Mouse (Mus musculus) liver, embryonic 11.5 days (tissue): ENCODE measurements around the gene Incenp. TPM values are rescaled to one million over a fixed set of nuclear protein-coding genes. Genes with fewer than 3 reads are reported as not detected.
"Not testable (repeated sequence)": the region's sequence is repeated elsewhere in the genome, so short reads cannot be mapped to it uniquely, and the experiment has no call there.

Experiments
- ATAC-seq: fragments of 200-750 bp; cut with Nextera tagmentation; replicated peaks from 2 replicates; pipeline ENCODE4 v1.8.0; 2017; ENCODE audit warnings: moderate number of reproducible peaks, mild to moderate bottlenecking, moderate TSS enrichment, moderate library complexity; ENCODE audit not compliant: low FRiP score
- DNase-seq: peaks from one replicate; pipeline ENCODE4 v3.0.0-alpha.2; 2017; ENCODE audit warnings: low spot score
- H3K27ac ChIP-seq: fragments of 300-500 bp; sonication (generic); 2 replicates; pipeline ENCODE4 v1.5.1; 2014; ENCODE audit warnings: mild to moderate bottlenecking, low read depth, low read length, control low read depth
- H3K27me3 ChIP-seq: fragments of 300-500 bp; sonication (generic); replicated peaks from 2 replicates; pipeline ENCODE4 v1.6.1; 2014; ENCODE audit warnings: low read length, mixed read lengths; ENCODE audit not compliant: control insufficient read depth, insufficient read depth
- H3K36me3 ChIP-seq: fragments of 300-500 bp; sonication (generic); 2 replicates; pipeline ENCODE4 v1.6.1; 2014; ENCODE audit warnings: mild to moderate bottlenecking, low read length, moderate library complexity, mixed read lengths; ENCODE audit not compliant: control insufficient read depth, insufficient read depth
- H3K4me1 ChIP-seq: fragments of 300-500 bp; sonication (generic); replicated peaks from 2 replicates; pipeline ENCODE4 v1.6.1; 2014; ENCODE audit warnings: low read length, mixed read lengths; ENCODE audit not compliant: control insufficient read depth, insufficient read depth
- H3K4me2 ChIP-seq: fragments of 300-500 bp; sonication (generic); 2 replicates; pipeline ENCODE4 v1.6.1; 2014; ENCODE audit warnings: mild to moderate bottlenecking, control low read depth, moderate library complexity
- H3K4me3 ChIP-seq: fragments of 300-500 bp; sonication (generic); 2 replicates; pipeline ENCODE4 v1.5.1; 2014; ENCODE audit warnings: low read depth, low read length, control low read depth
- H3K9ac ChIP-seq: fragments of 300-500 bp; sonication (generic); 2 replicates; pipeline ENCODE4 v1.6.1; 2014; ENCODE audit warnings: low read depth, low read length, control low read depth
- H3K9me3 ChIP-seq: fragments of 300-500 bp; sonication (generic); 2 replicates; pipeline ENCODE4 v1.6.1; 2016; ENCODE audit warnings: low read length, inconsistent platforms, mixed read lengths; ENCODE audit not compliant: control insufficient read depth
- WGBS: fragments of 180-500 bp; shearing (Covaris S2); extraction: QIAGEN DNeasy Blood & Tissue Kit; methylation state at CpG from one replicate; pipeline ENCODE4 v1.1.7; 2014; 5-methylcytosine and 5-hydroxymethylcytosine counted together
- polyA plus RNA-seq: library from polyadenylated mRNA; unstranded; fragments of >200 nt; fragmentation: Nextera tagmentation; extraction: Ambion mirVana; gene quantifications from 2 replicates; pipeline ENCODE4 v1.2.1, GENCODE M21; 2014

Incenp gene
- polyA plus RNA-seq, 1 experiment from 2014 or later: 116 TPM

GRCm38 (mm10) chr19:9911314-9911754, 12.0 kb upstream of the Incenp start:
- Histone ChIP-seq H3K4me1 (no peaks in the 10 kb centered on the region), H3K36me3 (no peaks in the 10 kb centered on the region), H3K27me3 (no peaks in the 10 kb centered on the region), H3K27ac (no peak overlapping the region), H3K9ac (no peak overlapping the region), H3K9me3 (no peaks in the 10 kb centered on the region), H3K4me3 (no peak overlapping the region), H3K4me2 (no peak overlapping the region)
- 18% methylated on average over 6 of the region's 6 CpGs for WGBS
- DNase-seq: no peak
- ATAC-seq: peak; percentile 55

- no peak overlapping the region for H3K9ac ChIP-seq
- no peak overlapping the region for H3K4me2 ChIP-seq
- no peak overlapping the region for H3K27ac ChIP-seq
- WGBS: 73% methylated on average over 5 of the region's 5 CpGs
- no peaks in the 10 kb centered on the region for H3K9me3 ChIP-seq
- ATAC-seq: no peak
- no peak for DNase-seq
- no peak overlapping the region for H3K4me3 ChIP-seq
- no peaks in the 10 kb centered on the region for H3K27me3 ChIP-seq
- no peaks in the 10 kb centered on the region for H3K36me3 ChIP-seq
- no peaks in the 10 kb centered on the region for H3K4me1 ChIP-seq
Measured at GRCm38 (mm10) chr19:9909351-9909750, 10.0 kb upstream of the Incenp start.

- not testable (repeated sequence) for H3K4me2 ChIP-seq, H3K27ac ChIP-seq
- WGBS: 87% methylated on average over 2 of the region's 2 CpGs
Measured at GRCm38 (mm10) chr19:9900696-9901095, 1.3 kb upstream of the Incenp start.

GRCm38 (mm10) chr19:9899780-9900146, 412 bp upstream of the Incenp start:
- Histone ChIP-seq H3K4me3 (peak overlapping the region; percentile 97), H3K27me3 (no peaks in the 10 kb centered on the region), H3K36me3 (peaks cover 5% of the 10 kb centered on the region), H3K4me1 (peaks cover 31% of the 10 kb centered on the region), H3K27ac (peak overlapping the region; percentile 94), H3K9me3 (no peaks in the 10 kb centered on the region), H3K9ac (peak overlapping the region; percentile 73), H3K4me2 (peak overlapping the region; percentile 85)
- WGBS: 9% methylated on average over 10 of the region's 10 CpGs
- ATAC-seq (peak; percentile 61), DNase-seq (no peak)

More at GRCm38 (mm10) chr19:9900696-9901095, 1.3 kb upstream of the Incenp start:
- H3K27me3 ChIP-seq, H3K36me3 ChIP-seq, ATAC-seq, DNase-seq, H3K4me3 ChIP-seq, H3K9ac ChIP-seq, H3K9me3 ChIP-seq: not testable (repeated sequence)
- peaks cover 23% of the 10 kb centered on the region for H3K4me1 ChIP-seq

GRCm38 (mm10) chr19:9898339-9899066, 848 bp downstream of the Incenp start:
- Histone ChIP-seq H3K4me3 (peak overlapping the region; percentile 97), H3K9ac (peak overlapping the region; percentile 98), H3K4me2 (peak overlapping the region; percentile 85), H3K9me3 (no peaks in the 10 kb centered on the region), H3K4me1 (peaks cover 35% of the 10 kb centered on the region), H3K36me3 (peaks cover 18% of the 10 kb centered on the region), H3K27me3 (no peaks in the 10 kb centered on the region), H3K27ac (peak overlapping the region; percentile 94)
- ATAC-seq: no peak
- no peak for DNase-seq
- 7% methylated on average over 17 of the region's 17 CpGs for WGBS

GRCm38 (mm10) chr19:9896067-9896466, 3.3 kb downstream of the Incenp start:
- WGBS: 62% methylated on average over 5 of the region's 5 CpGs
- no peaks in the 10 kb centered on the region for H3K9me3 ChIP-seq
- peak overlapping the region; percentile 85 for H3K4me2 ChIP-seq
- no peaks in the 10 kb centered on the region for H3K27me3 ChIP-seq
- no peak overlapping the region for H3K9ac ChIP-seq
- DNase-seq (no peak), ATAC-seq (no peak)
- peaks cover 40% of the 10 kb centered on the region for H3K36me3 ChIP-seq
- H3K27ac ChIP-seq: no peak overlapping the region
- H3K4me3 ChIP-seq: 0 out of 2 replicates have a peak overlapping the region, but pooled peaks have one; percentile 6
- peaks cover 35% of the 10 kb centered on the region for H3K4me1 ChIP-seq

- Histone ChIP-seq H3K4me1 (no peaks in the 10 kb centered on the region), H3K36me3 (peaks cover 66% of the 10 kb centered on the region), H3K9ac (no peak overlapping the region), H3K4me3 (no peak overlapping the region), H3K27me3 (no peaks in the 10 kb centered on the region), H3K9me3 (no peaks in the 10 kb centered on the region), H3K27ac (no peak overlapping the region), H3K4me2 (no peak overlapping the region)
- ATAC-seq: peak; percentile 47; the same call in 1 of the 2 replicates
- WGBS: 83% methylated on average over 8 of the region's 8 CpGs
- no peak for DNase-seq
Measured at GRCm38 (mm10) chr19:9886771-9887170, 12.6 kb downstream of the Incenp start.

- no peaks in the 10 kb centered on the region for H3K4me1 ChIP-seq
- no peak for ATAC-seq
- H3K27me3 ChIP-seq: no peaks in the 10 kb centered on the region
- H3K9ac ChIP-seq: no peak overlapping the region
- no peak overlapping the region for H3K27ac ChIP-seq
- no peaks in the 10 kb centered on the region for H3K9me3 ChIP-seq
- H3K4me3 ChIP-seq: no peak overlapping the region
- no peak overlapping the region for H3K4me2 ChIP-seq
- peaks cover 67% of the 10 kb centered on the region for H3K36me3 ChIP-seq
- DNase-seq: no peak
- WGBS: 86% methylated on average over 1 of the region's 1 CpGs
Measured at GRCm38 (mm10) chr19:9886348-9886747, 13.0 kb downstream of the Incenp start.
